Mouse (Mus musculus): ENCODE data around the gene Rims3.
A peak's percentile ranks its signal among the peaks of the same experiment; 100 is the strongest.

Gene Rims3

GRCm38 (mm10) chr4:120849451-120849850 is 5.2 kb upstream of the Rims3 start:
- no peak for DNase-seq (ENCODE audit: low spot score in 2 of 2)

GRCm38 (mm10) chr4:120850946-120851345 is 3.7 kb upstream of the Rims3 start:
- peak; percentile 32 to 37 for DNase-seq (ENCODE audit: low spot score in 2 of 2)

GRCm38 (mm10) chr4:120855360-120856060 is 894 bp downstream of the Rims3 start:
- no peak for DNase-seq (ENCODE audit: low spot score in 2 of 2)

- DNase-seq (ENCODE audit: low spot score in 2 of 2) = no peak
Measured at GRCm38 (mm10) chr4:120856376-120856775, 1.8 kb downstream of the Rims3 start.

DNA sequence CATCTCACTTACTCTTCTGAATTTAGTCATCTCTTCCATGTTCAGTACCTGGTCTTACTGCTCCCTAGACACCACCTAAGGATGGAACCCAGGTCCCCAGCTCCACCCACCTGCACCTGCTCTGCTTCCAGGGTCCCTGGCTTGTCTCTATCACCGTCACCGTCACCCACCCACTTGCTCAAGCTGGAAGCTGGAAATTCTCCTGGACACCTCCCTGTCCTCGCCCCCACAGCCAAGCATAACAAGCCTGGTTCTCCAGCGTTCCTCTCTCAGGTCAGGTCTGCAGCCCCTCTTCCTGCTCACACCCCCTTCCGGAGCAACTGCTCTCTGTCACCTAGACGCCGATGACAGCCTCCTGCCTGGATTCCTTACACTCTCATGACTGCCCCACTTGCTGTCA is 5.2 kb downstream of the Rims3 start:
- no peak for DNase-seq (ENCODE audit: low spot score in 2 of 2)

DNA sequence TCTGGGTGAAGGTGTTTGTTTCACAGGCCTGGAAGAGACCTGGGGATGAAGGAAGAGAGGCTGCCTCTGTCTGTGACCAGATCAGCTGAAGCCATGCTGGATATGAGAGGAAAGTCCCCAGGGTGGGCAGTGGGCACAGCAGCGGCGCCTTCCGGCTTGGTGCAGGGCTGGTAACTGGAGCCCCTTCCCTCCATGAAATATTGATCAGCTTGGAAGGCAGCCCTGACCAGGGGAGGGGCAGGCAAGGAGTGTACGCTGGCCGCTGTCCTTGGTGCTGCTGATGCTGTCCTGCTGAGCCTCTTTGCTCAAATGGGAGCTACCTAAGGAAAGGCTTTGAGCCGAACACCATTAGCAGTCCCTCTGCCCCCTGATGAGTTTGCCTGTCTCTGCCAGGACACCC is 11.6 kb downstream of the Rims3 start:
- DNase-seq (ENCODE audit: low spot score in 2 of 2) = no peak

DNA sequence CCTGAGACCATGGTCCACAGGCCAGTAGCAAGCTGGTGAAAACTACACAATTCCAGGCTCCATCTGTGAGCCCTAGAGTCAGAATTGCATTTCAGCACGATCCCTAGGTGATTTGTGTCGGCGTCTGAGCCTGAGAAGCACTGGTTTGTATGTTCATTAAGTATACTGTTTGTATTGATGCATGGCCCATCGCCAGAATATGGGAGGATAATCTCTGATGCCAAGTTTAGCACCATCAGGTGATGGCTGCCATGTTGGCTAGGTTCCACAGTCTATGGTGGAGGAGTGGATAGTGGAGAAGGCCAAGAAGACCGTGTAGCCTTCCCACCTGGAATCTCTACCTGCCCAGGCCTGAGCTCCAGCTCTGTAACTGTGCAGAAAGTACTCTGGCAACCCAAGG is 13.6 kb downstream of the Rims3 start:
- DNase-seq (ENCODE audit: low spot score in 2 of 2) = no peak

DNA sequence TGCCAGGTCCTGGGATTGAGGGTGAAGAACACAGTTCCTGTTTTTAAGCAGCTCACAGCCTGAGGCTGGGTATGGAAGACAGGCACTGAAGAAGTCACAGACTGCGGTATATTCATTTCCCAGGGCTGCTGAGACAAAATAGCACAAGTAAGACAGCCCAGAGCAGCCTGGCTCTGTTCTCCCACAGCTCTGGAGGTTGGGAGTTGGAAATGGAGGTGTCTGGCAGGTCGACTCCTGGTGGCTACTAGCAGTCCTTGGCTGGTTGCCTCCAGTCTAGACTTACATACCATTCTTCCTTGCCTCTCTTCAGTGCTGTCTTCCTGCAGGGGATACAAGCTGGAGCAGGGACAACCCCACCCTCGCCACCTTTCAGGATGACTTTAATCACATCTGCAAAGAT is 14.4 kb downstream of the Rims3 start:
- no peak for DNase-seq (ENCODE audit: low spot score in 2 of 2)

GRCm38 (mm10) chr4:120870262-120870748 is 15.7 kb downstream of the Rims3 start:
- DNase-seq (ENCODE audit: low spot score in 2 of 2) = no peak

DNA sequence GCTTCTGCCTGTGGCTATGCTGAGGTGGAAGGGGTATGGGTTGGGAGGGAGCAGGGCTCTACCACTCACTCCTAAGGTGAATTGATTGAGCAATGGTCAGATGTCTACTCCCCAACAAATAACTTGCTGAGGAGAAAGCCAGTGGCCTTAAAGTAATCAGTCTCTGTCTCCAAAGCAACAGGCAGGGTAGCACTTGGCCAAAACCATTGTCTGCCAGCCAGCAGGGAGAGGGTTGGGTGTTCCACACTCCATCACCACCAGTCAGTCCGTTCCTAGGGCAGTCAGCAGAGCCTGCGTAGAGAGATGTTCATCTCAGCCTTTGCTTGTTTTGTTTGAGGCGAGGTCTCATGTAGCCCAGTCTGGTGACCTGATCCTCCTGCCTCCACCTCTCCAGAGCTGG is 21.3 kb downstream of the Rims3 start:
- no peak for DNase-seq (ENCODE audit: low spot score in 2 of 2)

- no peak for DNase-seq (ENCODE audit: low spot score in 2 of 2)
Measured at GRCm38 (mm10) chr4:120878728-120879127, 24.1 kb downstream of the Rims3 start.

GRCm38 (mm10) chr4:120879386-120879785 is 24.8 kb downstream of the Rims3 start:
- DNase-seq (ENCODE audit: low spot score in 2 of 2) = no peak

DNA sequence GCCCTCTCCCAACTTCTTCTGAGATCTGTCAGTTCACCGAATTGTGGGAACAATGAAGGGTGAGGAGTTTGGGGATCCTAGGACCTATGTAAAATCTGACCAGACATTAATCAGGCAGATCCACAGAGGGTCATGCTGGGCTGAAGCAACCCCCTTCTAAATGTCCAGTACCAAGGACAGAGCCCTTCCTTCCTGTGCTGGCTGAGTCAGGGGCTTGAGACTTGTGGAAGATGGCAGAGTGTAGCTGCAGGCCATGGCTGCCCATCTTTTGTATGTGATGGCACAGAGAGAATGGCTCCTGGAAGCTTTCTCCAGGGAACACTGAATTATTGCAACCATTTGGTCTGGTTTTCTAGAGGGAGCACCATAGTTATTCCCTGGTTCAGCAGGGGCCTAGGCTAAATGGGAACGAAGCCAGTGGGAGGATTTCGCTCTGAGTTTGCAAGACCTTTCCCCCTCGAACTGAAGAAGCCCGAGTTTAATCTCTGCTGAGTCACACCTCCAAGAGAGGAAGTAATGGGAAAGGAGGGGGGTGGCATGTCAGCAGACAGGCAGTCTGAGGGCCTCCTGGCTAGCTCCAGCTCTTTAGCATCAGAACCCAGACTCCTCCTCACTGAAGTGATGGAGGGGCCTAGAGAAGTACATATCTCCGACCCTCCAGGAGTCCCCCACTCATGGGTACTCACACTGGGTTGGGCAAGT is 26.3 kb downstream of the Rims3 start:
- no peak for DNase-seq (ENCODE audit: low spot score in 2 of 2)

GRCm38 (mm10) chr4:120882002-120882625 is 27.5 kb downstream of the Rims3 start:
- no peak for DNase-seq (ENCODE audit: low spot score in 2 of 2)

- no peak for DNase-seq (ENCODE audit: low spot score in 2 of 2)
Measured at GRCm38 (mm10) chr4:120885208-120886120, 30.8 kb downstream of the Rims3 start.

GRCm38 (mm10) chr4:120886131-120886530 is 31.5 kb downstream of the Rims3 start:
- DNase-seq (ENCODE audit: low spot score in 2 of 2) = no peak

DNA sequence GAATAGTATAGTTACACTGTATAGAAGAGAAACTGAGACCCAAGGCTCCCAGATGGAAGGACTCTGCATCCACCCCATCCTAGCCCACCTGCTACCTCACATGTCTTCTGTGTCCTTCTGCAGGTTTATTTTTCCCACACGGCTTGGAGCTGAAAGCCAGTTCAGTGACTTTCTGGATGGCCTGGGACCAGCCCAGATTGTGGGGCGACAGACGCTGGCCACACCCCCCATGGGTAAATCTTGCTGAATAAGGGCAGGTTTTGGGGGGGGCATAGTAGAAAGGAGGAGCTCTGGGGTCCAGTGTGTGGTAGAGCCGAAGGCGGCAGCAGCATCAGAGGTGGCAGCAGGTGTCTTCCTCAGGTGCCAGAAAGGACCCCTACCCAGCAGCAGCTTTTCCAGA is 32.2 kb downstream of the Rims3 start:
- no peak for DNase-seq (ENCODE audit: low spot score in 2 of 2)

GRCm38 (mm10) chr4:120887381-120888112 is 32.9 kb downstream of the Rims3 start:
- DNase-seq (ENCODE audit: low spot score in 2 of 2) = peak; percentile 17 to 29

GRCm38 (mm10) chr4:120888884-120889283 is 34.3 kb downstream of the Rims3 start:
- no peak for DNase-seq (ENCODE audit: low spot score in 2 of 2)

- DNase-seq (ENCODE audit: low spot score in 2 of 2) = no peak
Measured at GRCm38 (mm10) chr4:120890754-120891440, 36.3 kb downstream of the Rims3 start.
